13 mouse cellular contexts compared by ENCODE assay signal in genomic region chr16:22733772-22734528, GRCm38 (mm10).
DNase-seq lines count a peak whose midpoint lies in the region; ATAC-seq lines count a peak whose summit lies in the region.
"Had no signal": no experiment of that assay in that cellular context is flagged by ENCODE, and none has a peak within 500 bp of the region (broad histone marks: within the 10 kb centered on the region; RNA-seq: fewer than 3 reads in every experiment).

No protein-coding gene starts in this region.

- H3K9ac ChIP-seq in heart, embryonic 14.5 days (ENCODE audit: low read length), result no peak overlapping the region
- no peak overlapping the region for H3K9ac ChIP-seq in hindbrain, embryonic 11.5 days (ENCODE audit: low read depth, low read length)
- no peak overlapping the region for H3K9ac ChIP-seq in midbrain, embryonic 13.5 days (replicated peaks)
- no peak overlapping the region for H3K9ac ChIP-seq in kidney, embryonic 16.5 days (replicated peaks; ENCODE audit: low read length)
- H3K9ac ChIP-seq: neural tube, embryonic 13.5 days; stomach, embryonic 15.5 days had no signal

- H3K27me3 ChIP-seq in heart, embryonic 14.5 days (ENCODE audit: control insufficient read depth, insufficient read depth, low read length), result no peaks in the 10 kb centered on the region
- H3K27me3 ChIP-seq in hindbrain, embryonic 11.5 days (ENCODE audit: control insufficient read depth, insufficient read depth, low read length), result no peaks in the 10 kb centered on the region
- 0 out of 2 replicates have a peak, but pooled peaks cover 3% of the 10 kb centered on the region for H3K27me3 ChIP-seq in midbrain, embryonic 13.5 days
- no peaks in the 10 kb centered on the region for H3K27me3 ChIP-seq in kidney, embryonic 16.5 days (ENCODE audit: insufficient read depth, low read length)
- H3K27me3 ChIP-seq: stomach, embryonic 15.5 days had no signal

- WGBS in heart, embryonic 14.5 days, result 8% methylated on average over 11 of the region's 11 CpGs
- WGBS in hindbrain, embryonic 11.5 days, result 26% methylated on average over 11 of the region's 11 CpGs
- 16% methylated on average over 11 of the region's 11 CpGs for WGBS in midbrain, embryonic 13.5 days
- 57% methylated on average over 11 of the region's 11 CpGs for WGBS in kidney, embryonic 16.5 days

- no peak for DNase-seq in heart, postnatal 4 days
- DNase-seq in embryo, embryonic 10.5 days (ENCODE audit: low spot score), result peak; percentile 14
- peak; percentile 11 for DNase-seq in hindbrain, embryonic 11.5 days (ENCODE audit: low spot score)
- DNase-seq in thymus, postnatal 25 days, result no peak
- no peak for DNase-seq in thymus, postnatal 36 days
- DNase-seq: kidney, postnatal 10 days; liver; right cerebral cortex, postnatal 14 days had no signal

- no peak overlapping the region for H3K4me3 ChIP-seq in heart, embryonic 14.5 days (ENCODE audit: control insufficient read depth in 1 of 2, insufficient read depth in 1 of 2, low read depth in 1 of 2, low read length in 2 of 2)
- no peak overlapping the region for H3K4me3 ChIP-seq in hindbrain, embryonic 11.5 days (ENCODE audit: low read depth, low read length)
- H3K4me3 ChIP-seq in midbrain, embryonic 13.5 days (replicated peaks), result no peak overlapping the region
- H3K4me3 ChIP-seq in kidney, embryonic 16.5 days (ENCODE audit: low read length), result no peak overlapping the region
- H3K4me3 ChIP-seq: neural tube, embryonic 13.5 days; stomach, embryonic 15.5 days had no signal

- peak overlapping the region; percentile 14; the same call in 1 of the 2 replicates for H3K4me2 ChIP-seq in heart, embryonic 14.5 days (ENCODE audit: low read length)
- H3K4me2 ChIP-seq in hindbrain, embryonic 11.5 days (replicated peaks; ENCODE audit: low read depth, low read length), result no peak overlapping the region; the same call in 1 of the 2 replicates
- H3K4me2 ChIP-seq in midbrain, embryonic 13.5 days (replicated peaks), result no peak overlapping the region
- no peak overlapping the region for H3K4me2 ChIP-seq in kidney, embryonic 16.5 days (replicated peaks; ENCODE audit: low read depth, low read length)
- H3K4me2 ChIP-seq: neural tube, embryonic 13.5 days; stomach, embryonic 15.5 days had no signal

- H3K27ac ChIP-seq in heart, embryonic 14.5 days (replicated peaks in 1 of 2; ENCODE audit: control insufficient read depth in 1 of 2, insufficient read depth in 1 of 2, low read depth in 2 of 2, low read length in 2 of 2), result no peak overlapping the region
- H3K27ac ChIP-seq in hindbrain, embryonic 11.5 days (ENCODE audit: low read depth, low read length), result no peak overlapping the region
- no peak overlapping the region for H3K27ac ChIP-seq in midbrain, embryonic 13.5 days
- H3K27ac ChIP-seq in kidney, embryonic 16.5 days (ENCODE audit: low read length), result no peak overlapping the region
- H3K27ac ChIP-seq: neural tube, embryonic 13.5 days; stomach, embryonic 15.5 days had no signal

- no peak; the same call in 1 of the 2 replicates for ATAC-seq in heart, embryonic 14.5 days (ENCODE audit: insufficient number of reproducible peaks, insufficient read depth, low FRiP score, low read depth)
- peak; percentile 66 for ATAC-seq in hindbrain, embryonic 11.5 days (ENCODE audit: low FRiP score)
- peak; percentile 66 for ATAC-seq in midbrain, embryonic 13.5 days
- no peak for ATAC-seq in kidney, embryonic 16.5 days (ENCODE audit: low FRiP score, low TSS enrichment)

- H3K36me3 ChIP-seq in heart, embryonic 14.5 days (ENCODE audit: control insufficient read depth, insufficient read depth, low read length), result no peaks in the 10 kb centered on the region
- no peaks in the 10 kb centered on the region for H3K36me3 ChIP-seq in hindbrain, embryonic 11.5 days (ENCODE audit: control insufficient read depth, insufficient read depth, low read length)
- no peaks in the 10 kb centered on the region for H3K36me3 ChIP-seq in midbrain, embryonic 13.5 days
- no peaks in the 10 kb centered on the region for H3K36me3 ChIP-seq in kidney, embryonic 16.5 days (ENCODE audit: insufficient read depth, low read length)
- H3K36me3 ChIP-seq: neural tube, embryonic 13.5 days; stomach, embryonic 15.5 days had no signal

- no peaks in the 10 kb centered on the region for H3K9me3 ChIP-seq in heart, embryonic 14.5 days (ENCODE audit: control insufficient read depth, low read length)
- H3K9me3 ChIP-seq in hindbrain, embryonic 11.5 days (ENCODE audit: control insufficient read depth, low read length), result no peaks in the 10 kb centered on the region
- H3K9me3 ChIP-seq in midbrain, embryonic 13.5 days, result no peaks in the 10 kb centered on the region
- no peaks in the 10 kb centered on the region for H3K9me3 ChIP-seq in kidney, embryonic 16.5 days (ENCODE audit: low read length)
- H3K9me3 ChIP-seq: neural tube, embryonic 13.5 days; stomach, embryonic 15.5 days had no signal

- peaks cover 7 to 14% of the 10 kb centered on the region in 2 experiments for H3K4me1 ChIP-seq in heart, embryonic 14.5 days (ENCODE audit: control insufficient read depth in 2 of 2, insufficient read depth in 2 of 2, low read length in 2 of 2)
- H3K4me1 ChIP-seq in hindbrain, embryonic 11.5 days (replicated peaks; ENCODE audit: control insufficient read depth, insufficient read depth, low read length), result 0 out of 2 replicates have a peak, but pooled peaks cover 3% of the 10 kb centered on the region
- H3K4me1 ChIP-seq in midbrain, embryonic 13.5 days (replicated peaks), result peaks cover 14% of the 10 kb centered on the region
- H3K4me1 ChIP-seq in kidney, embryonic 16.5 days (ENCODE audit: insufficient read depth, low read length), result no peaks in the 10 kb centered on the region
- H3K4me1 ChIP-seq: stomach, embryonic 15.5 days had no signal

Comparison
In these comparisons a context has a peak if more than half of its experiments do, and no peak if none do; other contexts are left out.
1. ATAC-seq: peak in hindbrain, embryonic 11.5 days (single experiment) and midbrain, embryonic 13.5 days (single experiment); none in heart, embryonic 14.5 days (single experiment) and kidney, embryonic 16.5 days (single experiment).
2. DNase-seq: peak in embryo, embryonic 10.5 days (single experiment) and hindbrain, embryonic 11.5 days (single experiment); none in heart, postnatal 4 days (single experiment), thymus, postnatal 25 days (single experiment) and thymus, postnatal 36 days (0 of 2).